Mouse (Mus musculus) embryonic facial prominence, embryonic 13.5 days (tissue): ENCODE data around the gene Gtpbp3. TPM values are rescaled to one million over a fixed set of nuclear protein-coding genes. Genes with fewer than 3 reads are reported as not detected.
A peak's percentile ranks its signal among the peaks of the same experiment; 100 is the strongest.

ENCODE experiments used
- ATAC-seq: fragments of 200-750 bp; cut with Nextera tagmentation; 2 replicates; pipeline ENCODE4 v1.8.0; 2017; ENCODE audit warnings: low read depth; ENCODE audit not compliant: insufficient number of reproducible peaks, insufficient read depth, low FRiP score, low TSS enrichment
- H3K27ac ChIP-seq: fragments of 300-500 bp; sonication (generic); 2 replicates; pipeline ENCODE4 v1.5.1; 2015; ENCODE audit warnings: moderate library complexity, mild to moderate bottlenecking, inconsistent platforms
- H3K27me3 ChIP-seq: fragments of 300-500 bp; sonication (generic); 2 replicates; pipeline ENCODE4 v1.6.1; 2015; ENCODE audit warnings: mild to moderate bottlenecking, inconsistent platforms
- H3K36me3 ChIP-seq: fragments of 300-500 bp; sonication (generic); 2 replicates; pipeline ENCODE4 v1.6.1; 2015; ENCODE audit warnings: mild to moderate bottlenecking, inconsistent platforms
- H3K4me1 ChIP-seq: fragments of 300-500 bp; sonication (generic); 2 replicates; pipeline ENCODE4 v1.6.1; 2015; ENCODE audit warnings: inconsistent platforms
- H3K4me2 ChIP-seq: fragments of 300-500 bp; sonication (generic); 2 replicates; pipeline ENCODE4 v1.6.1; 2015; ENCODE audit warnings: moderate library complexity, mild to moderate bottlenecking, inconsistent platforms
- H3K4me3 ChIP-seq: fragments of 300-500 bp; sonication (generic); 2 replicates; pipeline ENCODE4 v1.5.1; 2015; ENCODE audit warnings: mild to moderate bottlenecking, inconsistent platforms
- H3K9ac ChIP-seq: fragments of 300-500 bp; sonication (generic); 2 replicates; pipeline ENCODE4 v1.6.1; 2015; ENCODE audit warnings: mild to moderate bottlenecking, inconsistent platforms
- H3K9me3 ChIP-seq: fragments of 300-500 bp; sonication (generic); 2 replicates; pipeline ENCODE4 v1.6.1; 2016; ENCODE audit warnings: inconsistent platforms
- WGBS: fragments of 180-500 bp; shearing (Covaris S2); methylation state at CpG from one replicate; pipeline ENCODE4 v1.1.7; 2015; ENCODE audit warnings: mixed read lengths; 5-methylcytosine and 5-hydroxymethylcytosine counted together
- polyA plus RNA-seq: library from polyadenylated mRNA; unstranded; fragments of >200 nt; fragmentation: Nextera tagmentation; extraction: Ambion mirVana; gene quantifications from 2 replicates; pipeline ENCODE4 v1.2.1, GENCODE M21; 2015

Gene Gtpbp3
- polyA plus RNA-seq, 1 experiment from 2014 or later, result 23.5 TPM

GRCm38 (mm10) chr8:71470146-71470912 is 17.6 kb upstream of the Gtpbp3 start:
- Histone ChIP-seq H3K36me3 (peaks cover 51% of the 10 kb centered on the region), H3K4me3 (peak overlapping the region; percentile 81), H3K9me3 (no peaks in the 10 kb centered on the region), H3K4me2 (peak overlapping the region; percentile 92), H3K27me3 (no peaks in the 10 kb centered on the region), H3K9ac (peak overlapping the region; percentile 82), H3K27ac (no peak overlapping the region), H3K4me1 (peaks cover 24% of the 10 kb centered on the region)
- no peak for ATAC-seq
- WGBS, result 87% methylated on average over 3 of the region's 3 CpGs

- H3K27ac ChIP-seq, result no peak overlapping the region
- peaks cover 23% of the 10 kb centered on the region for H3K4me1 ChIP-seq
- WGBS, result 77% methylated on average over 5 of the region's 5 CpGs
- H3K4me3 ChIP-seq, result peak overlapping the region; percentile 81; the same call in 1 of the 2 replicates
- H3K36me3 ChIP-seq, result peaks cover 54% of the 10 kb centered on the region
- H3K9me3 ChIP-seq, result no peaks in the 10 kb centered on the region
- peak overlapping the region; percentile 92 for H3K4me2 ChIP-seq
- H3K9ac ChIP-seq, result peak overlapping the region; percentile 82; the same call in 1 of the 2 replicates
- no peaks in the 10 kb centered on the region for H3K27me3 ChIP-seq
- no peak for ATAC-seq
Measured at GRCm38 (mm10) chr8:71470913-71471255, 17.0 kb upstream of the Gtpbp3 start.

GRCm38 (mm10) chr8:71471861-71472260 is 16.0 kb upstream of the Gtpbp3 start:
- no peak for ATAC-seq
- Histone ChIP-seq H3K27ac (no peak overlapping the region), H3K4me2 (no peak overlapping the region), H3K4me1 (peaks cover 25% of the 10 kb centered on the region), H3K27me3 (no peaks in the 10 kb centered on the region), H3K9ac (no peak overlapping the region), H3K4me3 (no peak overlapping the region), H3K9me3 (no peaks in the 10 kb centered on the region), H3K36me3 (peaks cover 54% of the 10 kb centered on the region)
- WGBS, result 95% methylated on average over 17 of the region's 17 CpGs

GRCm38 (mm10) chr8:71472601-71473386 is 15.1 kb upstream of the Gtpbp3 start:
- no peaks in the 10 kb centered on the region for H3K9me3 ChIP-seq
- peaks cover 54% of the 10 kb centered on the region for H3K36me3 ChIP-seq
- ATAC-seq, result no peak
- no peak overlapping the region for H3K27ac ChIP-seq
- no peaks in the 10 kb centered on the region for H3K27me3 ChIP-seq
- no peak overlapping the region for H3K9ac ChIP-seq
- no peak overlapping the region for H3K4me3 ChIP-seq
- H3K4me1 ChIP-seq, result peaks cover 34% of the 10 kb centered on the region
- 83% methylated on average over 8 of the region's 8 CpGs for WGBS
- no peak overlapping the region for H3K4me2 ChIP-seq

GRCm38 (mm10) chr8:71474344-71474743 is 13.6 kb upstream of the Gtpbp3 start:
- Histone ChIP-seq H3K9me3 (no peaks in the 10 kb centered on the region), H3K4me3 (no peak overlapping the region), H3K9ac (no peak overlapping the region), H3K27ac (no peak overlapping the region), H3K4me1 (peaks cover 34% of the 10 kb centered on the region), H3K27me3 (no peaks in the 10 kb centered on the region), H3K36me3 (peaks cover 64% of the 10 kb centered on the region), H3K4me2 (no peak overlapping the region)
- no peak for ATAC-seq
- WGBS, result 93% methylated on average over 18 of the region's 18 CpGs

GRCm38 (mm10) chr8:71474785-71475701 is 12.9 kb upstream of the Gtpbp3 start:
- ATAC-seq, result no peak
- Histone ChIP-seq H3K27ac (peak overlapping the region; percentile 87; the same call in 1 of the 2 replicates), H3K4me1 (peaks cover 29% of the 10 kb centered on the region), H3K27me3 (no peaks in the 10 kb centered on the region), H3K36me3 (peaks cover 69% of the 10 kb centered on the region), H3K9ac (no peak overlapping the region), H3K4me3 (no peak overlapping the region), H3K9me3 (no peaks in the 10 kb centered on the region), H3K4me2 (peak overlapping the region; percentile 85; the same call in 1 of the 2 replicates)
- WGBS, result 89% methylated on average over 25 of the region's 25 CpGs

- H3K4me2 ChIP-seq, result peak overlapping the region; percentile 85
- peak overlapping the region; percentile 87 for H3K27ac ChIP-seq
- H3K9ac ChIP-seq, result peak overlapping the region; percentile 78
- 30% methylated on average over 4 of the region's 4 CpGs for WGBS
- H3K9me3 ChIP-seq, result no peaks in the 10 kb centered on the region
- H3K4me1 ChIP-seq, result peaks cover 22% of the 10 kb centered on the region
- no peaks in the 10 kb centered on the region for H3K27me3 ChIP-seq
- H3K4me3 ChIP-seq, result peak overlapping the region; percentile 63
- 0 out of 2 replicates have a peak, but pooled peaks have one; percentile 15 for ATAC-seq
- peaks cover 71% of the 10 kb centered on the region for H3K36me3 ChIP-seq
Measured at GRCm38 (mm10) chr8:71475702-71476075, 12.2 kb upstream of the Gtpbp3 start.

- WGBS, result under 1% methylated on average over 98 of the region's 121 CpGs
- Histone ChIP-seq H3K36me3 (peaks cover 71% of the 10 kb centered on the region), H3K4me1 (peaks cover 17% of the 10 kb centered on the region)
Measured at GRCm38 (mm10) chr8:71476099-71476940, 11.6 kb upstream of the Gtpbp3 start.

GRCm38 (mm10) chr8:71477196-71477845 is 10.6 kb upstream of the Gtpbp3 start:
- ATAC-seq, result no peak
- WGBS, result 39% methylated on average over 14 of the region's 14 CpGs
- Histone ChIP-seq H3K4me2 (peak overlapping the region; percentile 85), H3K27me3 (no peaks in the 10 kb centered on the region), H3K9me3 (no peaks in the 10 kb centered on the region), H3K27ac (0 out of 2 replicates have a peak overlapping the region, but pooled peaks have one; percentile 87), H3K9ac (no peak overlapping the region; the same call in 1 of the 2 replicates), H3K36me3 (peaks cover 70% of the 10 kb centered on the region), H3K4me1 (peaks cover 17% of the 10 kb centered on the region), H3K4me3 (peak overlapping the region; percentile 63)

More at GRCm38 (mm10) chr8:71476099-71476940, 11.6 kb upstream of the Gtpbp3 start:
- peak overlapping the region; percentile 85 for H3K4me2 ChIP-seq
- peak overlapping the region; percentile 87 for H3K27ac ChIP-seq
- no peaks in the 10 kb centered on the region for H3K27me3 ChIP-seq
- no peaks in the 10 kb centered on the region for H3K9me3 ChIP-seq
- ATAC-seq, result peak; percentile 44
- H3K4me3 ChIP-seq, result peak overlapping the region; percentile 63
- H3K9ac ChIP-seq, result peak overlapping the region; percentile 78

- H3K9ac ChIP-seq, result no peak overlapping the region
- H3K4me1 ChIP-seq, result peaks cover 20% of the 10 kb centered on the region
- H3K27ac ChIP-seq, result no peak overlapping the region
- H3K36me3 ChIP-seq, result peaks cover 68% of the 10 kb centered on the region
- no peaks in the 10 kb centered on the region for H3K9me3 ChIP-seq
- 93% methylated on average over 11 of the region's 11 CpGs for WGBS
- H3K4me2 ChIP-seq, result no peak overlapping the region
- no peaks in the 10 kb centered on the region for H3K27me3 ChIP-seq
- no peak overlapping the region for H3K4me3 ChIP-seq
- ATAC-seq, result no peak
Measured at GRCm38 (mm10) chr8:71478943-71479342, 9.0 kb upstream of the Gtpbp3 start.
